Mouse (Mus musculus) layer of hippocampus, postnatal 10 days (tissue): ENCODE measurements around the gene Snx30. TPM values are rescaled to one million over a fixed set of nuclear protein-coding genes. Genes with fewer than 3 reads are reported as not detected.
"Not testable (repeated sequence)": the region's sequence is repeated elsewhere in the genome, so short reads cannot be mapped to it uniquely, and the experiment has no call there.

Experiments used
- DNase-seq, 2 experiments: peaks; one replicate each; pipeline ENCODE4 v3.0.0; 2021; ENCODE audit warnings: low spot score in 2 of 2
- total RNA-seq, 2 experiments: library from RNA; stranded (reverse); gene quantifications; 2 replicates each; pipeline ENCODE4 v1.2.3; 2021

Snx30 gene
- total RNA-seq, 2 experiments from 2014 or later: 55.4 to 59.4 TPM

DNA sequence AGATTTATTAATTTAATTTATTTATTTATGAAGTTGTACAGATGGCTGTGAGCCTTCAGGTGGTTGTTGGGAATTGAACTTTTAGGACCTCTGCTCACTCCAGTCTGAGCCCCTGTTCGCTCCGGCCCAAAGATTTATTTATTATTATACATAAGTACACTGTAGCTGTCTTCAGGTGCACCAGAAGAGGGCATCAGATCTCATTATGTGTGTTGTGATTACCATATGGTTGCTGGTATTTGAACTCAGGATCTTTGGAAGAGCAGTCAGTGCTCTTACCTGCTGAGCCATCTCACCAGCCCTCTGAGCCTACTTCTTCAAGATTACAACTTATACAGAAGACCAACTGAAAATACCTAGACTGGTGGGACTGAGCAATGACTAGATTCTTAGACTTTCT is 12.0 kb upstream of the Snx30 start:
- DNase-seq: not testable (repeated sequence)

DNA sequence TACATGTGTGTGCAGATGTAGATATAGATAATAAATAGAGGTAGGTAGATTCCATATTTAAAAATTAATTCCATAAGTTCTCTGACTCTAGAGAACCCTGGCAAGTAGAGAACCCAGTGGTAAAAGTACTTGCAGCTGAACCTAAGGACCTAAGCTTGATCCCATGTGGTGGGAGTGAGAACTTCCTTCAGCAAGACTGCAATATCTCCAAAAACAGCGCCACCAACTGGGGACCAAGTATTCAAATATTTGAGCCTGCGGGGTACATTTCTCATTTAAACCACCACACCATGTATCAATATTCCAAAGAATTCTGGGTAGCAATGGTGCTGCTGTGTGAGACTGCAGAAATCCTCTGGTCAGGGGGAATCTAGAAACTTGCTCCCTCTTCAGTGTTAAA is 11.5 kb upstream of the Snx30 start:
- no peak for DNase-seq

DNA sequence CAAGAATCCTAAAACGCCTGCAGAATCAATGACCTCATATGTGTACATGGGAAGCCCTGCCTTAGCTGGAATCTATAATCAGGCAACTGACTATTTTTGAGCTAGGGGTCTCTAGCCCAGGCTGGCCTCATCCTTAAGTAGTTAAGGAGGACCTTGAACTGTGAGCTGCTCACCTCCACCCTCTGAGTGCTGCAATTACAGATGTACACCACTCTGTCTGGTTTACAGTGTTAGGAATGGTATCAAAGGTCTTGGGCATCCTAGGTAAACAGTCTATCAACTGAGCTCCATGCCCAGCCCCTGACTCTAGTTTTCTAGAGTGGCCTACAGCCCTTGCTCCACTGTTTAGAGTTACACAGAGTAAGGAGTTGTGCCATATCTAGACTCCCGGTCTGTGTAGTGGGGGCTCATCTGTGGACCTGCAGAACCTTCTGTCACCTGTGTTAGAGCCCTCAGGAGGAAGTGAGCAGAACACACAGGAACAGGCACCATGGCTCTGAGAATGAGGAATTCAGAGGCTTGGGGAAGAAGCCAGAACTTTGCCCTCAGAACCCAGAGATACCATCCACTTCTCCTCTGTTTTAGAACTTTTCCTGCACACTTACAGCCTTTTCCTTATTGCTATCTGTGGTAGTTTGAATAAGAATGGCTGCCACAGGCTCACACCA is 9.7 kb upstream of the Snx30 start:
- DNase-seq: no peak

DNA sequence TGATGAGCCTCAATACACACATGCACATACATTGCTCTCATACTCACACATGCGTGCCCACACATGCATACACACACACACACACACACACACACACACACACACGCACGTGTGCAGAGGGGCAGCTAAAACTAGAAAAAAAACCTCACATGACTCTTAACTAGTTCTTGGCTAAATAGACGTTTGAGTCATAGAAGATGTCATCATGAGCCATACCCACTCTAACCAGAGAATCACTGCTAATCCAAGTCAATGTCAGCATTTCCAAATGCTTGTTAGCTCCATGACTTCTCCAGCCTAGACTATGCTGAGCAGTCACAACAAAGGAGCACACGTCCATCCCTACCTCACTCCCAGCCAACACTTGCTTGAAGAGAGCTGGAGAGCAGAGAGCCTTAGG is 5.5 kb upstream of the Snx30 start:
- DNase-seq: no peak

DNA sequence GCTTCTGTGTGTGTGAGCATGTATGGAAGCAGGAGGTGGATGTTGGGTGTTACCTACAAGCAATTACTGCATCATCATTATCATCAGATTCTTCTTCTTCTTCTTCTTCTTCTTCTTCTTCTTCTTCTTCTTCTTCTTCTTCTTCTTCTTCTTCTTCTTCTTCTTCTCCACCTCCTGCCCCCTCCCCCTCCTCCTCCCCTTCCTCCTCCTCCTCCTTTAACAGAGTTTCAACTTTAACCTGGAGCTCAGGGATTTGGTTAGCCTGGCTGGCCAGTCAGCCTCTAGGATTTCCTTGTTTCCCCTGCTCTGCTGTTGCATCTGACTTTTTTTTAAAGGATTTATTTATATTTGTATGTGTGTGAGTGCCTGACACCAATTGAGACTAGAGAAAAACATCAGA is 4.2 kb upstream of the Snx30 start, which contains the start of gene Inip:
Gene Inip, minus strand, starts transcription at position 101 of the 400 bp plus-strand sequence.
- DNase-seq: no peak

DNA sequence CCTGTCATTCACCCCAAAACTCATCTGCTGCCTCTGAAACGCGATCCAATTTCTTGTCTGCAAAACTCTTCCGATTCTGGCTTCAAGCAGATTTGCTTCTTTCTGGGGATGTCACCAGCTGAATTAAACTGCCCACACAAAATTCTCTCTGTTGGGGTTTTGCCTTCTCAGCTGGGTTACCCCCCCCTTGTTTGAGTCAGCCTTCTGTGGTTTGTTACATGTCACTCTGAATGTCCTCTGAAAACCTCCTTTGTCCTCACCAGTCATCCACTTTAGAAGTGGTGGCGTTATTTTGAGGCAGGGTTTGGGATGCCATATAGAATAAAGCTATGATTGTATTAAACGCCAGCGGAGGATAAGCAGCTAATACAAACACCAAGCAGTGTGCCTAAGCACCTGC is 3.5 kb upstream of the Snx30 start:
- DNase-seq: no peak

DNA sequence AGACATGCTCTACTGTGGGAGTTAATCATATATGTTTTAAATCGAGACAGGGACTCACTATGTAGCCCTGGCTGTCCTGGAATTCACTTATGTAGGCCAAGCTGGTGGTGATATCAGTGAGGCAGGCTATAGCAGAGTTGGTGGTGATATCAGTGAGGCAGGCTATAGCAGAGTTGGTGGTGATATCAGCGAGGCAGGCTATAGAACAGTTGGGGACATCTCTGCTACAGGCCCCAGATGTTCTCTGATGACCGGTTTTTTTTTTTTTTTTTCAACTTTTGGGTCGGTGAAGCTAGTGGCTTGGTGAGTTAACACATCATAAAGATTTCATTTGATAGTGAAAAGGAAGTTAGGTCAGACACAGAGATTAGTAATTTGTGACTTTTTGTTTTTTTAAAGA is 2.8 kb upstream of the Snx30 start:
- DNase-seq: no peak

DNA sequence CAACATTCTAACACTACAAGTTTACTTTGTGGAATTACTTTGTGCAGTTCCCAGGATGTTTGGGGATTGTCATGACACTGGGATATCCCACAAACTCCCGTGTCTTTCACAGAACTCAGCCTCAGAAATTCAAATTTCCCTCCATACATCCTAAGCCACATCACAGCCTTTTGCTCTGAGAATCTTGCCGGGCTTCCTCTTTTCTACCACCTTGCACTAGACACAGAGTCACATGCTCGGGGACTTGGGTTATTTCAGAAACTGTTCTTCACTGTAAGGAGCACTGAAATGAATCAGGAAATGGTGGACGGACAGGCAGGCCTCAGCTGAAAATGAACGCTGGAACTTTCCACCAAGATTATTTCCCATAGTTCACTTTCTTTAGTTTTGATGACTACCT is 2.3 kb upstream of the Snx30 start:
- no peak for DNase-seq

DNA sequence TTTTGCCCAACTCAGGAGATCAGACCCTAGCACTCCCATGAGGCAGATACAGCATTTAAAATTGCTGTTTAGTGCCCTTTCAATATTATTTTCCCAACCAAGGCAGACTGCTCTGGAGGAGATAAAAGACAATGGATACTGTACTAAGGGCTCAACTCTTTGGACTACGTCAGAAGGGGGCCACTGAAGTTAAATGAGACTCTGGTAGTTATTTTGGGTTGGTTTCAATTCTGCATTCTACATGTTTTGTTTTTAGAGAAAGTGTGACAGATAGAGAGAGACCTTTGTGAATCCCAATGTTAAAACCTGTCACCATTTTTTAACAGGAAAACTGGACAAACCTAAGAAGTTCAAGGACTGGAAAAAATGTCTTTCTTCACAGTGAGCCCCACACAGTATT is 886 bp upstream of the Snx30 start:
- no peak for DNase-seq

DNA sequence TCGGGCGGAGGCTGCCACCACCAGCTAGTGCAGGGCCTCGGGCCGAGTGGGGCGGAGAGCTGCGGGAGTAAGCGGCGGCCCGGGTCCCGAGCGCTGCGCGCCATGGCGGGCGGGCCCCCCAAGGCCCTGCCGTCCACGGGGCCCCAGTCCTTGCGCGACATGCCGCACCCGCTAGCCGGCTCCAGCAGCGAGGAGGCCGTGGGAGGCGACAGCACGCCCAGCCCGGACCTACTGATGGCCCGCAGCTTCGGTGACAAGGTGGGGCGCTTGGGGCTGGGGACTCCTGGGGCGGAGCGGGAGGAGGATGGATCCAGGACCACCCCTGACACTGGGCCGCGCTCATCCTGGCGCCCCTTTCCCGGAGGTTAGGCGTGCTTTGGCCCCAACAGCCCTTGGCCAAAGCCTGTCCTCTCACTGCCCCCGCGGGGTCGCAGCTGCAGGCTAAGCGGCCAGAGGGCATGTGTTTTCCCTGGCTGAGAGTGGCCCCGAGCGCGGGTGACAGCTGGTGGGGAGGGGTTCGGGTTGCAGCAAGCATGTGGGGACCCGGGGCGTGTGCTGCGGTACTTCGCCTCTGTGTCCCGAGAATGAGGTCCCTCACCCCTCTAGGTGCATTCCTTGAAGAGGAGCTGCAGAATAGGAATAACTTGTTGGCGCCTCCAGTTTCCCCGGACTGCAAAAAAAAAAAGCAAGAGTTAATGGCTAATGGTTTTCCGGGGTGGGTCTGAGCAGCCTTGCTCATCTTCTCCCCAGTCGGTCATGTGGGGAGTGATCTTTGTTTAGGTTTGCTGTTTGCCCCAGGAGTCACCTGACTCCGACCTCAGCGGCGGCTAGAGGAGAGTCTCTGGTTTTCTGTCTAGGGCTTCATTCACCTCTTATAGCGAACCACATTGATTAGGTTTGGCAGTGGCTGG is 583 bp downstream of the Snx30 start:
- DNase-seq: peak in 1 of 2 experiments; percentile 57

DNA sequence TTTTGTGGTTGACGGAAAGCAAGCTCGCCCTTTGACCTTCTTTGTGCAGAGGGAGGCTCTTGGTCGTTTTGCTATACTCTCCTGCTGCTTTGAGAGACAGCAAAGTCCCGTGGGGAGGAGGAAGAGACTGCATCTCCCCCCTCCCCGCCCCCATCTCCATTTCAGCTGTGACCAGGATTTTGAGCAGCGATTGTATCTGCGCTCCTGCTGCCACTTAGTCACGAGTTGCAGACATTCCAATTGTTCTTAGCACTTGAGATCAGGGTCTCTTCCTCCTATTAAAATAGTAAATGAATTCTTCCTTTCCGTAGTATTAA is 1.2 kb downstream of the Snx30 start:
- no peak for DNase-seq

DNA sequence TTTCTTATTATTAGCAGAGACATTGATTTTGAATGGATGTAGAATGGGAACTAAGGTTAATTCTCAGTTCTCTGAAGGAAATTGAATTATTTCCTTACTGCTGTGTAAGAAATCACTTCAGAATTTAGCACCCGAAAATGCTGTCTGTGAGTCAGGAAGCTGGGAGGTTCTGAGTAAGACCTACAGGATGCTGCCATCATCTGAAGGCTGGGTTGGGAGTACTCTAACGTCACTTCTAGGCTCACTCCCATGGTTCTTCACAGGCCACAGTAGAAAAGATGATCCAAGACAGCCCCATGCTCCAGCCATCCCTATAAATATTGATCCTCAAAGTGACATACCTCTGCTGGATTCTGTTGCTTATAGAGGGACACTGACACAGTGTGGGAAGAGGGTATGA is 1.9 kb downstream of the Snx30 start:
- no peak for DNase-seq

DNA sequence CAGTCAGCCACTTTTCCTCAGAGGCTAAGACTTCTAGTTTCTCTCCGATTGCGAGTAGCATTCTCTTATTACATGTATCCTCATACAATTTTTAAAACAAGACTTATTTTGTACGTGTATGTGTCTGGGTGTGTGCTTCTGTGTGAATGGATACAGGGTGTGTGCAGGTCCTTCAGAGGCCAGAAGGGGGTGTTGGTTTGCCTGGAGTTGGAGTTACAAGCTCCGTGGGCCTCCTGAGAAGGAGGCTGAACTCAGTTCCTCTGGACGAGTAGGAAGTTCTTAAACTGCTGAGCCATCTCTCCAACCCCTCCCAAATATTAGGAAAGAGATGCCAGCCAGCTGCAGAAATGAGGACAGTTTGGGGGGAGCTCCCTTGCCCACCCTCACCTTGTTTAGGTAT is 2.8 kb downstream of the Snx30 start:
- no peak for DNase-seq

DNA sequence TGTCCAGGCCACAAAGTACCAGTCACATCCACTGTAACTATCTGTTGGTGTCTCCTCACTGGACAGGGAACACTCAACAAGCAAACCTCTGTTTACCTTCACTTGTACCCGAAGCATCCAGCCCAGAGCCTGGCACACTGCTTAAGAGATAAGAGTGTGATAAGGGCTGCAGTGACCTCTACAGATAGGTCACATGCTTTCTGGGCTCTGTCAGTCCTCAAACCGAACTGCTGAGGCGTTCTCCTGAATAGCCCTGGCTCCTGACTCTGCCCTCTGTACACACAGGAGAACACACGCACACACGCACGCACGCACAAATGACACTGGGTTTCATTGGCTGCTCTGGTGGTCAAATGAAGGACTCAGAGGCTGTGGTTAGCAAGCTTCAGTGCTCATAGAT is 8.5 kb downstream of the Snx30 start:
- no peak for DNase-seq

DNA sequence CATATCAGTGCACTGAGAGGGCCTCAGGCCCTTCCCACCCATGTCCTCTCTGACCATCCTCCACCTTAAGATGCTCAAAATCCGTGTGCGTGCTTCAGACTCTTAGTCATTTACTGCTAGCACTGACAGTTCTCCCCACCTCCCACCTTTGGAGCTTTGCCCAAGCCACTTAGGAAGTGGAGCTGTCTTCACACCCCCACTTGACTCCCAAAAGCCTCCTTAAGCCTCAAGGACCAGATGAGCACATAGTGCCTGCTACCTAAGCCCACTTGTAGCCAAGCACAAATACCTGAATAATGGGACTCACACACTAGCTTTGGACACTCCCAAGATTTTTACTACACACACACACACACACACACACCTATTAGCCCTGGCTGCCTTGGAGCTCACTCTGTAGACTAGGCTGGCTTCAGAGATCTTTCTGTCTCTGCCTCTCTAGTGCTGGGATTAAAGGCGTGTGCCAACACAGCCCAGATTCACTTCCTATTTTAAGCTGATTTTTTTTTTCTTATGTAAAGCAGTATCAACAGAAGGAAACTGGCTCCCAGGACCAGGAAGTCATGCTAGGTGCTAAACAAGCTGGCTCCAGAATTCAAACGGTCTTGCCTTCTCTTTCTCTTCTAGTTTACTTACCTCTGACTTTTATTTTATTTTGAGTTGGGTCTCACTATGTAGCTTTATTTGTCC is 9.6 kb downstream of the Snx30 start:
- DNase-seq: no peak

DNA sequence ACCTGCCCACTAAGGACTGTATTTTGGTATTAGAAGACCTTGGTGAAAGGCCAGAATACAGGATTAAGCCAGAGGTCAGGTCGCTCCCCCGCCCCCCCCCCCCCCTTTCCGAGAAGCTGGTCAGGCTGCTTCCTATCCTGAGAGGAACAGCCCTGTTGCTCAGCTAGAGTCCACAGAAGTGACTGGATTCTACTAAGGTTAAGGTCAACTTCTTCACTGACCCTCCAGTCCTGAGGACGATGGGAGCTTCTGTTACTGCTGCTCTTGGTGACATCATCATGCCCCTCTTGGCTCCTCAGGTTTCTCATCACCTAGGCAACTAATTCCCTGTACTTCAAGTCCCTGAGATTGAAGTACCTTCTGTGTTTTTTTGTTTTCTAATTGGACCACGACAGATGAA is 10.4 kb downstream of the Snx30 start:
- no peak for DNase-seq

DNA sequence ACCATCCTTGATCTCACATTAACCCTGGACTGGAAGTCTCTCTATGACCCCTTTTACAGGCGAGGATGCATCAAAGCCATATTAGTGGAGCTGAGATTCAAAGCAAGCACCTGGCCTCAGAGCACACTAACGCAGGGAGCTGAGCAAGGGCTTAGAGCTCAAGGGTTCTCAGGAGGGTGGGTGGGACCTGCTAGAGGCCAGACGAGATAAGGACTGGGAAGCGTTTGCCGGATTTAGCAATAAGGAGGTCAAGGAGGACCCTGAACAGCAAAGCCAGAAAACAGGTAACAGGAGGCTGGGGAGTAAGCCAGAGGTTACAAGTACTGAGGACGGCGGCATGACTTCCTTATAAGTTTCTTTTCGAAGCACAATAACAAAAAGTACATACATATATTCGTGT is 10.8 kb downstream of the Snx30 start:
- no peak for DNase-seq

DNA sequence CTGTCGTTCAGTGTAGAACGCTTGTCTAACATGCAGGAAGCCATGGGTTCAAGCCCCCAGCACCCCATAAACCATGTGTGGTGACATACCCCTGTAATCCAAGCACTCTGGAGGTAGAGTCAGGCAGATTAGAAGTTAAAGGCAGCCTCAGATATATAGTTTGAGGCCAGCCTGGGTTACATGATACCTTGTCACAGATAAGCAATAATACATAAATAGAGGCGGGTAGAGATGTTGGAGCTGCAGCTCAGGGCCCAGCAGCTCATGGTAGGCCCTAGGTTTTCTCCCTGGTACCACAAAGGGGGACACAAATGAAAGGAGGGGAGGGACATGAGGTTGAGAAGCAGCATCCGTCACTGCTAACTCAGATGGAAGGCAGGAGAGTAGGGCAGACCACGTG is 12.2 kb downstream of the Snx30 start:
- no peak for DNase-seq

DNA sequence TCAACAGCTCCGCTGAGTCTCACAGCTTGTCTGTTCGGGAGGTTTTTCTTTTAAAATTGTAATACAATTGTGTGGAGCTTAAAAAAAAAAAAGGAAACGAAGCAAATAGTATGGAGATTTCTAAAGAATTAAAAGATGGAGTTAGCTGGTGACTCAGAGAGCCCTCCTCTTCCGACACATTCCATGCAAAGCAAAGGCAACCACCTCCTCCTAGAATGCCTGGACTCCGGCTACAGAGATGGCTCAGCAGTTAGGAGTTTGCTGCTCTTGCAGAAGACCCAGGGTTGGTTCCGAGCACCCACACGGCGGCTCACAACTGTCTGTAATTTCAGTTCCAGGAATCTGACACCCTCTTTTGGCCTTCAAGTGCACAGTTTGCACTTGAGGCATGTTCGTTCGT is 12.9 kb downstream of the Snx30 start:
- DNase-seq: no peak

DNA sequence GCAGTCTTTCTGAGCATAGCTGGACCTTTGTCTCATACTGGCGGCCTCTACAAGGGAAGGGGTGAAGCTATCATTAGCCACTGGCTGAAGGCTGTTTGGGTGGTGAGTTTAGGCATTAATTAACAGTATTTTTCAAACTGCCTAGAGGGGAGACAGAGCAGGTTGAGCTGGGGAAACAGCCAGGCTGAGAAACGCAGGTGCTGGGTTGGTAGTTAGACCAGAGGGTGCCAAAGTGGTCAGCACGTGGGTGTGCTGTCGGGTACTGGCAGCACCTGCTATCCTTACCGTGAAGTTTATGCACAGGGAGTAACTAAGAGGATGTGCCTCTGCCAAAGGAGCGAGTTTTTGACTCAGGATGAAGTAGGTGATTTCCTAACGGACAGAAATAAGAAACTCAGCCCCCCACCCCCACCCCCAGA is 13.4 kb downstream of the Snx30 start:
- no peak for DNase-seq

DNA sequence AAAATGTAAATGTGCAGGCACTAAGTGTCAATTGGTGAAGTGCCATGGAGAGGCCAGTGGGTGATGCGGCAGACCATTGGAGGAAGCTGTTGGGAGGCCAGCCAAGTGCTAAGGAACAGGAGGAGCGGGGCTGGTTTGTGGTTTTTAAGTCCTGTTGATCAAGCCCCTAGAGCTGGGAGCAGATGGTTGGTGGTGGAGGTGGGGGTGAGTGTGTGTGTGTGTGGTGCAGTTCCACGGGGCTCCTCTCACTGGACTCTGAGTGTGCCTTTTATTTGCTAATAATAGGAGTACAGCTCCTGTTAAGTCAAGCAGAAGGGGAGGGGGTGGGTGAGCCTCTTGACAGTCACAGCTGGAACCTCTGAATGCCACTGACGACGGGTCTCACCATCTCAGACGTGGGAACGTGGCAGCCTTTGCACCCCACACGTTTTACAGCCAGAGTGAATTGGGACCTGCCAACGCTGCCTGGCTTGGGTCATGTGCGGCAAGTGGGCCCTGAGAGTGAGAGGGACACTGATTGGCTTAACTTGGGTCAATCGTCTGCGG is 13.9 kb downstream of the Snx30 start:
- peak; percentile 47 to 53 for DNase-seq

DNA sequence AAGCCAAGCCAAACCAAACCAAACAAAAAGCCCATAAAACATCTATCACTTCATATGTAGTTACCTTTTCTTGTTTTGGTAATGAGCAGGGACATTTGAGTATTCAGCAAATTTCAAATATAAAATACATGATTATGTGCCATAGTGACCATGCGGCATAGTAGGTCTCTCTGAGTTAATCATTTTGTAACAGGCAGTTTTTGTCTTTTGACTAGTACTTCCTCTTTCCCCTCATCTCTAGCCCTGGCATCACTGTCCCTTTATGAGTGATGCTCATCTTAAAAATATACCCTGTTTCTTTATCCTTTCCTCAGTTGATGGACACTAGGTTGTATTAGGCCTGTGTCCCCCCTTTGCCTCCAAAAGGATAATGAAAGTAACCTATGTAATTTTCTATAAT is 15.9 kb downstream of the Snx30 start:
- DNase-seq: no peak
